Mouse (Mus musculus) heart, postnatal 36 days (tissue): ENCODE measurements around the gene Gm9117. TPM values are rescaled to one million over a fixed set of nuclear protein-coding genes. Genes with fewer than 3 reads are reported as not detected.
"Not testable (repeated sequence)": the region's sequence is repeated elsewhere in the genome, so short reads cannot be mapped to it uniquely, and the experiment has no call there.

ENCODE experiments used
- DNase-seq, 2 experiments: peaks; one replicate each; pipeline ENCODE4 v3.0.0; 2021 to 2022
- intact Hi-C: fragments of 180-260 bp; cut with DNase I; formaldehyde crosslinking; loops from one replicate; pipeline ENCODE4 v1.15.1; 2025
- total RNA-seq, 2 experiments: library from RNA; stranded (reverse); gene quantifications; 2 replicates each; pipeline ENCODE4 v1.2.3; 2021

The Gm9117 gene
- total RNA-seq = not detected

DNA sequence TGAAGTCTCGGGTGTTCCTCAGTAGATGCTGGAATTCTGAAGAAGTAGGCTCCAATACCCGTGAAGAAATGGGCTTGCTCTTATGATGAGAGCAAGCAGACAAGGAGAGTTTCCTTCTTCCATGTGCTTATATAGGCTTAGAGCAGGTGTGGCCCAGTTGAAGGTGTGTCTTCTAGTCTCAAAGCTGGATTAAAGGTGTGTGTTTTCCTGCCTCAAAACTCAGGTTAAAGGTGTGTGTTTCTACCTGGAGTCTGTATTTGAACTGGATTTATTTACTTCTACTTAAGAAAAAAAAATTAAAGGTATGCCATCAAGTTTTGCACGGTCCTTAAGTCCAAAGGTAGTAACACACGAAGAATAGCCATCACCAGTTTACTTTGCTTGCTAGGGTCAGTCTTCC, at the start of gene Gm9117:
Gene Gm9117 (minus strand): TSS at position 101 of the 400 bp plus-strand sequence.
- intact Hi-C loops, DNase-seq: not testable (repeated sequence)

DNA sequence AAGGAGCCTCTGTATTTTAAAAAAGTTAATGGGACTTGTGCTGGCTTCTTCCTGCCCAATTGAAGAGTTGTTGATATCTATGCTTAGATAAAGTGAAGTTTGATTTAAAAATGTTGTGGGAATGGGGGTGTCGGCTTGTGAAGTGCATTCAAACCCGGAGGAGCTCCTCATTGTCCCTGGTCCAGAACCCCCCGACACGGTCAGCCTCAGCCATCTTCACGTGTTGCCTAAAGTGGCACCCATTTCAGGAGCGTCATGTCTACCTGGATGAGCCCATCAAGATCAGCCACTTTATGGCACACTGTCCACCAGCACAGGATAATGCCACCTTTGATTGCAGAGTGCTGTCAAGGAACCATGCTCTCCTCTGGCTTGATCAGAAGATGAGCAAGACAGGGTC, 25.6 kb upstream of the Gm9117 start:
- intact Hi-C loops, DNase-seq: not testable (repeated sequence)

DNA sequence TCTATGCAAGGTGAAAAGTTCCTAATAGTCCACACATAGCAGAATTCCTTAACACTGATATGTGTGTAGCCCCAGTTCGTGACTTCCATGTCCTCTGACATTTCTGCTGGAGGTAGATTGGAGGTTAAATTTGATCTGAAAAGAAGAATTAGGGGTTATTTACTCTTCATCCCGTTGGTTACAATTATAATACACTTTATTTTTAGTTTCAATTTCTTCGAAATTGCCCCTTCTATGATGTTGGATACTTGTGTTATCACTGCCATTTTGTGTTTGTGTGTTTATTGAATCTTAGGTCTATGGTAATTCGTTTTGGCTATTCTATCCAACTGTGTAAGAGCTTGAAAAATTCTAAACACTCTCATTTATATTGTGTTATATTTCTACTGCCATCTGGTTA, 17.9 kb upstream of the Gm9117 start, which contains the start of gene Tdpoz5:
Gene Tdpoz5 (minus strand): TSS at position 101 of the 400 bp plus-strand sequence.
- intact Hi-C loops, DNase-seq: not testable (repeated sequence)

DNA sequence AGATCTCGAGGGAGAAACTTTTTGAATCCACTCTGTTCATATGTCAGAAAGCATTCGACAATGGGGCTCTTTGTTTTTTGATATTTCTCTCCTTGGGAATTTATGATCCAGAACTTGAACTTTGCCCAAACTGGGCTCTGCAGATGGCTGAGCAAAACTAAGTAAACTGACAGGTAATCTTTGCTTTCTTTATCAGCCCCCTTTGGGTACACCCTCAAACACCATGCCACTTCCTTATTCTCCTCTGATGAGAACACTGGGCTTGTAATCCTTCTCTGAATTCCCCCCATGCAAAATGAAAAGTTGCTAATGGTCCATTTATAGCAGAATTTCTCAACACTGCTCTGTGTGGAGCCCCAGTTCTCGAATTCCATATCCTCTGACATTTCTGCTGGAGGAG, 5.0 kb downstream of the Gm9117 start:
- DNase-seq, intact Hi-C loops: not testable (repeated sequence)

Other genes with a start within 250 kb of the Gm9117 start
- gene Gm5773, start 170.5 kb downstream of the Gm9117 start, total RNA-seq = not detected
- not detected for gene Tdpoz4, start 147.1 kb downstream of the Gm9117 start, total RNA-seq
- gene Tdpoz3, start 117.5 kb downstream of the Gm9117 start, total RNA-seq = not detected
- not detected for gene Tdpoz5, start 17.8 kb upstream of the Gm9117 start, total RNA-seq
- not detected for gene Gm9125, start 111.3 kb upstream of the Gm9117 start, total RNA-seq
- not detected for gene Gm10697, start 129.1 kb upstream of the Gm9117 start, total RNA-seq
- not detected for gene Gm10696, start 234.7 kb upstream of the Gm9117 start, total RNA-seq